Mouse (Mus musculus) right cerebral cortex, postnatal 25 days (tissue): ENCODE measurements at regions not wholly inside any gene's neighbourhood (a gene's known extent, or its start where the extent isn't known, plus 50 kb on each side); places are given as distances from the start of the nearest gene placed in this dataset.

Experiments
- DNase-seq: peaks from one replicate; pipeline ENCODE4 v3.0.0; 2022

GRCm38 (mm10) chr17:3248875-3249274, 77.5 kb upstream of the Tiam2 start:
- DNase-seq, result peak; percentile 46

- no peak for DNase-seq
Measured at GRCm38 (mm10) chr17:3249320-3249719, 77.1 kb upstream of the Tiam2 start.

- peak; percentile 41 for DNase-seq
Measured at GRCm38 (mm10) chr17:3251176-3251575, 75.2 kb upstream of the Tiam2 start.

GRCm38 (mm10) chr17:3251966-3252365, 74.4 kb upstream of the Tiam2 start:
- DNase-seq, result no peak

- peak; percentile 54 for DNase-seq
Measured at GRCm38 (mm10) chr17:3253508-3254176, 72.7 kb upstream of the Tiam2 start.

- DNase-seq, result no peak
Measured at GRCm38 (mm10) chr17:3256765-3257164, 69.6 kb upstream of the Tiam2 start.

- no peak for DNase-seq
Measured at GRCm38 (mm10) chr17:3258811-3259510, 67.4 kb upstream of the Tiam2 start.

- no peak for DNase-seq
Measured at GRCm38 (mm10) chr17:3260796-3261195, 65.6 kb upstream of the Tiam2 start.

- DNase-seq, result peak; percentile 83
Measured at GRCm38 (mm10) chr17:3273108-3274091, 53.0 kb upstream of the Tiam2 start.

- DNase-seq, result no peak
Measured at GRCm38 (mm10) chr17:3274449-3275285, 51.7 kb upstream of the Tiam2 start.
